Comparison of ENCODE assay signal across 10 mouse cellular contexts in the genomic region with DNA sequence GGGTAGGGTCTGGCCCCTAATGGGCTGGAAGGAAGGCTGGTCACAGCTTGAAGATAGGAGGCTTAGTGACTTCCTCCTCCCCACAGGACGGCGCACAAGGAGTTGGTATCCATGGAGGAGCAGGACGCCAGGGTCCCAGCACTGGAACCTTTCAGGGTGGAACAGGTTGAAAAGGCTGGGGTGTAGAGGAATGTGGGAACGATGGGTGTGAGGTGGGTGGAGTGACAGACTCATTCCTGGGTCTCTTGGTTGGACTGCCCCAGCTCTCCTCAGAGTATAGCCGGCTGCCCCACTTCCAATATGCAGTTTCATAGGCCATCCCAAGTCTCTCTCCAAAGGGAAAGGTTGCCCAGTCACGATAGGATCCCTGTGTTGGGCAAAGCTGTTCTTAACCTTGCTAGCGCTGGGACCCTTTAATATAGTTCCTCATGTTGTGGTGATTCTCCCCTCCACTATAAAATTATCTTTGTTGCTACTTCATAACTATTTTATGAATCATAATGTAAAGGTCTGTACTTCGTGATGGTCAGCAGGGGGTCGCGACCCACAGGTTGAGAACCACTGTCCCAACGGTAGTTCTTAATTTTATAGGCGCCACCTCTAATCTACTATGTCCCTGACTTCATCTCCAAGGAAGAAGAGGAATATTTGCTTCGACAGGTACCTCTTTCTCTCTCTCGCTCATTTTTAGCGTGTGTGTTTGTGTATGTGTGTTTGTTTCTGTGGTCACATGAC. TPM values are rescaled to one million over a fixed set of nuclear protein-coding genes. Genes with fewer than 3 reads are reported as not detected.
DNase-seq lines count a peak whose midpoint lies in the region; ATAC-seq and TF ChIP-seq lines count a peak whose summit lies in the region.
"Had no signal": no experiment of that assay in that cellular context is flagged by ENCODE, and none has a peak within 500 bp of the region (broad histone marks: within the 10 kb centered on the region; RNA-seq: fewer than 3 reads in every experiment).

No protein-coding gene starts in this region.

- no peak for DNase-seq in kidney, postnatal 0 days (ENCODE audit: low spot score)
- no peak for DNase-seq in kidney, adult 8-10 months
- DNase-seq in intestine, embryonic 14.5 days (ENCODE audit: low spot score) = no peak
- no peak for DNase-seq in spleen, postnatal 4 days (ENCODE audit: low spot score in 2 of 2)
- no peak for DNase-seq in adrenal gland, postnatal 25 days
- DNase-seq: kidney, postnatal 10 days; thymus, postnatal 36 days had no signal

- TF ChIP-seq CTCF in kidney, postnatal 0 days (IDR thresholded peaks at IDR 0.05; ENCODE audit: low read depth) = no peak

- H3K4me1 ChIP-seq in kidney, postnatal 0 days (replicated peaks; ENCODE audit: insufficient read depth, low read length) = peaks cover 11% of the 10 kb centered on the region; the same call in 1 of the 2 replicates
- peaks cover 29% of the 10 kb centered on the region for H3K4me1 ChIP-seq in embryonic facial prominence, embryonic 13.5 days
- H3K4me1 ChIP-seq in intestine, embryonic 14.5 days (replicated peaks; ENCODE audit: control insufficient read depth, insufficient read depth, low read length) = peaks cover 24% of the 10 kb centered on the region
- peaks cover 18% of the 10 kb centered on the region for H3K4me1 ChIP-seq in neural tube, embryonic 12.5 days

- WGBS in kidney, postnatal 0 days = 61% methylated on average over 15 of the region's 15 CpGs
- 64% methylated on average over 15 of the region's 15 CpGs for WGBS in embryonic facial prominence, embryonic 13.5 days
- 55% methylated on average over 15 of the region's 15 CpGs for WGBS in intestine, embryonic 14.5 days
- 68% methylated on average over 15 of the region's 15 CpGs for WGBS in neural tube, embryonic 12.5 days

- H3K36me3 ChIP-seq in kidney, postnatal 0 days (ENCODE audit: insufficient read depth, low read length) = peaks cover 5% of the 10 kb centered on the region; the same call in 1 of the 2 replicates
- peaks cover 48% of the 10 kb centered on the region for H3K36me3 ChIP-seq in embryonic facial prominence, embryonic 13.5 days
- H3K36me3 ChIP-seq in intestine, embryonic 14.5 days (ENCODE audit: control insufficient read depth, insufficient read depth, low read length) = peaks cover 27% of the 10 kb centered on the region
- H3K36me3 ChIP-seq in neural tube, embryonic 12.5 days = peaks cover 48% of the 10 kb centered on the region

- peak overlapping the region; percentile 51; the same call in 1 of the 2 replicates for H3K27ac ChIP-seq in kidney, postnatal 0 days
- no peak overlapping the region for H3K27ac ChIP-seq in embryonic facial prominence, embryonic 13.5 days
- peak overlapping the region; percentile 59; the same call in 1 of the 2 replicates for H3K27ac ChIP-seq in intestine, embryonic 14.5 days (ENCODE audit: low read depth)
- no peak overlapping the region for H3K27ac ChIP-seq in neural tube, embryonic 12.5 days

- peak overlapping the region; percentile 77 for H3K4me2 ChIP-seq in kidney, postnatal 0 days (ENCODE audit: low read length)
- peak overlapping the region; percentile 90 for H3K4me2 ChIP-seq in embryonic facial prominence, embryonic 13.5 days
- H3K4me2 ChIP-seq in intestine, embryonic 14.5 days (ENCODE audit: low read length) = peak overlapping the region; percentile 90
- H3K4me2 ChIP-seq in neural tube, embryonic 12.5 days (replicated peaks) = peak overlapping the region; percentile 90

- peak overlapping the region; percentile 54 for H3K9ac ChIP-seq in kidney, postnatal 0 days (ENCODE audit: low read depth, low read length)
- peak overlapping the region; percentile 80 for H3K9ac ChIP-seq in embryonic facial prominence, embryonic 13.5 days
- peak overlapping the region; percentile 61 for H3K9ac ChIP-seq in intestine, embryonic 14.5 days (ENCODE audit: low read length)
- peak overlapping the region; percentile 72 for H3K9ac ChIP-seq in neural tube, embryonic 12.5 days

- H3K9me3 ChIP-seq in kidney, postnatal 0 days (replicated peaks; ENCODE audit: low read length) = no peaks in the 10 kb centered on the region
- H3K9me3 ChIP-seq in embryonic facial prominence, embryonic 13.5 days = no peaks in the 10 kb centered on the region
- no peaks in the 10 kb centered on the region for H3K9me3 ChIP-seq in intestine, embryonic 14.5 days (ENCODE audit: control insufficient read depth, low read length)
- no peaks in the 10 kb centered on the region for H3K9me3 ChIP-seq in neural tube, embryonic 12.5 days

- H3K27me3 ChIP-seq in kidney, postnatal 0 days (ENCODE audit: insufficient read depth, low read length) = no peaks in the 10 kb centered on the region
- H3K27me3 ChIP-seq in embryonic facial prominence, embryonic 13.5 days = no peaks in the 10 kb centered on the region
- H3K27me3 ChIP-seq in intestine, embryonic 14.5 days (replicated peaks; ENCODE audit: control insufficient read depth, insufficient read depth, low read length) = no peaks in the 10 kb centered on the region
- H3K27me3 ChIP-seq in neural tube, embryonic 12.5 days (replicated peaks) = no peaks in the 10 kb centered on the region

- ATAC-seq in kidney, postnatal 0 days (replicated peaks; ENCODE audit: low FRiP score, low read depth) = no peak
- no peak for ATAC-seq in embryonic facial prominence, embryonic 13.5 days (ENCODE audit: insufficient number of reproducible peaks, insufficient read depth, low FRiP score, low TSS enrichment, low read depth)
- ATAC-seq in intestine, embryonic 14.5 days (replicated peaks; ENCODE audit: low FRiP score, low TSS enrichment, low read depth) = no peak
- ATAC-seq in neural tube, embryonic 12.5 days (ENCODE audit: low FRiP score, low read depth) = no peak
- ATAC-seq in monocyte, adult 5-6 weeks (replicated peaks; ENCODE audit: insufficient number of reproducible peaks, low FRiP score, low TSS enrichment, poor library complexity, severe bottlenecking) = no peak

- H3K4me3 ChIP-seq in kidney, postnatal 0 days (replicated peaks; ENCODE audit: low read depth, low read length) = peak overlapping the region; percentile 50
- peak overlapping the region; percentile 65 for H3K4me3 ChIP-seq in embryonic facial prominence, embryonic 13.5 days
- peak overlapping the region; percentile 79 for H3K4me3 ChIP-seq in intestine, embryonic 14.5 days (ENCODE audit: low read depth, low read length)
- H3K4me3 ChIP-seq in neural tube, embryonic 12.5 days = peak overlapping the region; percentile 68

RNA-seq across cellular contexts. Expression of a gene that starts 1.0 kb away (rescaled TPM):
- 95.3 and 101 TPM in 2 replicates for polyA plus RNA-seq in kidney, postnatal 0 days (2015; fragmentation: Nextera tagmentation; extraction: Ambion mirVana)
- polyA plus RNA-seq in embryonic facial prominence, embryonic 13.5 days (2015; fragmentation: Nextera tagmentation; extraction: Ambion mirVana) = 91.8 and 104 TPM in 2 replicates
- polyA plus RNA-seq in intestine, embryonic 14.5 days (2014; fragmentation: Nextera tagmentation; extraction: Ambion mirVana) = 70.7 and 79.3 TPM in 2 replicates
- polyA plus RNA-seq in neural tube, embryonic 12.5 days (2016; fragmentation: Nextera tagmentation; extraction: Ambion mirVana) = 93.4 and 95.9 TPM in 2 replicates
- 27.8 to 47.4 TPM (median 35.8 TPM) in 3 replicates for total RNA-seq in monocyte, adult 5-6 weeks (2017)
- total RNA-seq in adrenal gland, postnatal 25 days (2021) = 51.6 and 59.2 TPM in 2 replicates

RNA-seq across cellular contexts. Expression of a gene that starts 5.0 kb away (rescaled TPM):
- 79.0 and 88.4 TPM in 2 replicates for polyA plus RNA-seq in kidney, postnatal 0 days (2015; fragmentation: Nextera tagmentation; extraction: Ambion mirVana)
- 54.6 and 59.4 TPM in 2 replicates for polyA plus RNA-seq in embryonic facial prominence, embryonic 13.5 days (2015; fragmentation: Nextera tagmentation; extraction: Ambion mirVana)
- 52.2 and 60.5 TPM in 2 replicates for polyA plus RNA-seq in intestine, embryonic 14.5 days (2014; fragmentation: Nextera tagmentation; extraction: Ambion mirVana)
- 21.8 and 24.3 TPM in 2 replicates for polyA plus RNA-seq in neural tube, embryonic 12.5 days (2016; fragmentation: Nextera tagmentation; extraction: Ambion mirVana)
- total RNA-seq in monocyte, adult 5-6 weeks (2017) = 3.0 TPM in 1 of 3 replicates, not detected in the others
- 29.0 and 41.3 TPM in 2 replicates for total RNA-seq in adrenal gland, postnatal 25 days (2021)

RNA-seq across cellular contexts. Expression of a gene that starts 12.0 kb away (rescaled TPM):
- polyA plus RNA-seq in kidney, postnatal 0 days (2015; fragmentation: Nextera tagmentation; extraction: Ambion mirVana) = not detected in 2 replicates
- polyA plus RNA-seq in embryonic facial prominence, embryonic 13.5 days (2015; fragmentation: Nextera tagmentation; extraction: Ambion mirVana) = 5.1 TPM in 1 of 2 replicates, not detected in the other
- not detected in 2 replicates for polyA plus RNA-seq in intestine, embryonic 14.5 days (2014; fragmentation: Nextera tagmentation; extraction: Ambion mirVana)
- polyA plus RNA-seq in neural tube, embryonic 12.5 days (2016; fragmentation: Nextera tagmentation; extraction: Ambion mirVana) = not detected in 2 replicates
- 2.2 to 10.7 TPM (median 8.0 TPM) in 3 replicates for total RNA-seq in monocyte, adult 5-6 weeks (2017)
- 1.5 and 2.0 TPM in 2 replicates for total RNA-seq in adrenal gland, postnatal 25 days (2021)

RNA-seq across cellular contexts. Expression of a gene that starts 14.1 kb away (rescaled TPM):
- 32.0 and 35.1 TPM in 2 replicates for polyA plus RNA-seq in kidney, postnatal 0 days (2015; fragmentation: Nextera tagmentation; extraction: Ambion mirVana)
- 19.2 and 22.5 TPM in 2 replicates for polyA plus RNA-seq in embryonic facial prominence, embryonic 13.5 days (2015; fragmentation: Nextera tagmentation; extraction: Ambion mirVana)
- 16.3 and 17.2 TPM in 2 replicates for polyA plus RNA-seq in intestine, embryonic 14.5 days (2014; fragmentation: Nextera tagmentation; extraction: Ambion mirVana)
- 25.9 and 26.7 TPM in 2 replicates for polyA plus RNA-seq in neural tube, embryonic 12.5 days (2016; fragmentation: Nextera tagmentation; extraction: Ambion mirVana)
- total RNA-seq in monocyte, adult 5-6 weeks (2017) = 11.3 to 13.7 TPM (median 11.5 TPM) in 3 replicates
- total RNA-seq in adrenal gland, postnatal 25 days (2021) = 13.1 and 14.1 TPM in 2 replicates

RNA-seq across cellular contexts. Expression of a gene that starts 18.0 kb away (rescaled TPM):
- 22.7 and 23.3 TPM in 2 replicates for polyA plus RNA-seq in kidney, postnatal 0 days (2015; fragmentation: Nextera tagmentation; extraction: Ambion mirVana)
- 60.7 and 61.0 TPM in 2 replicates for polyA plus RNA-seq in embryonic facial prominence, embryonic 13.5 days (2015; fragmentation: Nextera tagmentation; extraction: Ambion mirVana)
- polyA plus RNA-seq in intestine, embryonic 14.5 days (2014; fragmentation: Nextera tagmentation; extraction: Ambion mirVana) = 41.4 and 46.1 TPM in 2 replicates
- 74.3 and 87.2 TPM in 2 replicates for polyA plus RNA-seq in neural tube, embryonic 12.5 days (2016; fragmentation: Nextera tagmentation; extraction: Ambion mirVana)
- 2.2 TPM in 1 of 3 replicates, not detected in the others for total RNA-seq in monocyte, adult 5-6 weeks (2017)
- 21.1 and 29.5 TPM in 2 replicates for total RNA-seq in adrenal gland, postnatal 25 days (2021)

Comparison
In these comparisons a context has a peak if more than half of its experiments do, and no peak if none do; other contexts are left out.
1. H3K27ac ChIP-seq: peak in kidney, postnatal 0 days (single experiment) and intestine, embryonic 14.5 days (single experiment); none in embryonic facial prominence, embryonic 13.5 days (single experiment) and neural tube, embryonic 12.5 days (single experiment).
2. Peak in every context shown above with its lines, with median percentiles within 50 percentile points of each other: H3K4me2 ChIP-seq, H3K4me3 ChIP-seq and H3K9ac ChIP-seq.